Mouse (Mus musculus) thymus, postnatal 14 days (tissue): ENCODE measurements around the gene Psapl1.
A peak's percentile ranks its signal among the peaks of the same experiment; 100 is the strongest.
"Not testable (repeated sequence)": the region's sequence is repeated elsewhere in the genome, so short reads cannot be mapped to it uniquely, and the experiment has no call there.

ENCODE experiments used
- DNase-seq: peaks from one replicate; pipeline ENCODE4 v3.0.0; 2021

Psapl1 gene

DNA sequence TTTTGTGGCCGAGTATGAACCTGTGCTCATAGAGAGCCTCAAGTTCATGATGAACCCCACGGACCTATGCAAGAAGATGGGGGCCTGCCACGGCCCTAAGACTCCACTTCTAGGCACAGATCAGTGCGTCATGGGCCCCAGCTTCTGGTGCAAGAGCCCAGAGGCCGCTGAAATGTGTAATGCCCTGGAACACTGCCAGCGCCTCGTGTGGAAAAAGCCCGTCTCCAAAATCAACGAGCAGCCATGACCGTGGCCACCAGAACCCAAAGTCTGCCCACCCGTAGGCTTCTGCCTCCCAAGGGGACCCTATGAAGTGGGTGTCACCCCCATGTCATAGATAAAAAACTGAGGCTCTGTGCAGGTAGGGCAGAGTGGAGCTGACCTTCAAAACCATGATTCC, 1.6 kb downstream of the Psapl1 start:
- DNase-seq, result no peak

DNA sequence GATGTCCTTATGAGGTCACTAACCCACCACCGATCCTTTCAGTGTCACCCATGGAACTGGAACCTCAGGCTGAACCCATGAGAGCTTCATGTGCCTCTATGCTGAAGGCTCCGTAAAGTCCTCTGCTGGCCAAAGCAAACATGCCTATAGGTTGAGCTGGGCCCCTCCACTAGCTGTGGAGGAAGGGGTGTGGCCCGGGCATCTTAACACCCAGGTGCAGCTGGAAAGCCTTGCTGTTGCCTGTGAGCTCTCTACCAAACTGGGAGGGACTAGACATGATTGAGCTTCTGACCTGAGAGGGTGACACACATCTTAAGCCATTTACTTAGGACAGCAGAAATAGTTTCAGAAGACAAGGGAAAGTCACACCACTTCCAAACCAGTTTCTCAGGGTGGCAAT, 5.0 kb downstream of the Psapl1 start:
- peak; percentile 30 for DNase-seq

DNA sequence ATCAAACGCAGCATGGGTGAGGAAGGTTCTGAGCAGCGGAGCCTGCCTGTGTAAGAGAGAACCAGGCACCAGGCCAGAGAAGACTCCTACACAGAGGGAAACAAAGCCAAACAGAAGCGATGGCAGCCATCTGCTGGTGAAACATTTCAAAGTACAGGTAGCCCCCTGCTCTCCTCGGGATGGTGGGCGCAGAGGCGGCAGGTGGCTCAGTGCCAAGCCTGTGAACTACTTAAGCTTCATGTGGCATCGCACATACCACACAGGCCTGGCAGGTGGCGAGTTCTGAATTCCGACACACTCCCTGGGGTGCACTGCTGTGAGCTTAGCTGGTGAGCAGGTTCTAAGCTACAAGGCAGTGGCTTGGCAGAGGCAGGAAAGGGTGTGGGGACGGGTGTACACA, 9.5 kb downstream of the Psapl1 start:
- DNase-seq, result peak; percentile 89

- DNase-seq, result no peak
Measured at GRCm38 (mm10) chr5:36220105-36220504, 16.3 kb downstream of the Psapl1 start.

DNA sequence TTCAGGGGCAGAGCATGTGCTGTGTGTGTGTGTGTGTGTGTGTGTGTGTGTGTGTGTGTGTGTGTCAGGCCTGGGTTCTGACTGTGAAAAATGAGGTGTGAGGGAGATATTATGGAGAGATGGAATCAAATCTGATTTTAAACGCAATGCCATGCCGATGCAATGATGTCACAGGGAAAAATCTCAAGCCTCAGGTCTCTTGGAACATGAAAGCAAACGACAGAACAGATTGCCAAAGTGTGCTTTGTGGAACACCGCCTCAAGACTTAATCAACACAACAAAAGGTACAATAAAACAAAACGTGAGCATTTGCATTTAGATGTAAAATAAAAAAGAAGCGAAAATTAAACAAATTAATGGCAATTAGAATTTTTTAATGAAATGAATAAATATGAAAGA, 16.8 kb downstream of the Psapl1 start:
- no peak for DNase-seq

GRCm38 (mm10) chr5:36223787-36224186, 20.0 kb downstream of the Psapl1 start:
- DNase-seq, result peak; percentile 78

- DNase-seq, result no peak
Measured at GRCm38 (mm10) chr5:36225855-36226254, 22.0 kb downstream of the Psapl1 start.

DNA sequence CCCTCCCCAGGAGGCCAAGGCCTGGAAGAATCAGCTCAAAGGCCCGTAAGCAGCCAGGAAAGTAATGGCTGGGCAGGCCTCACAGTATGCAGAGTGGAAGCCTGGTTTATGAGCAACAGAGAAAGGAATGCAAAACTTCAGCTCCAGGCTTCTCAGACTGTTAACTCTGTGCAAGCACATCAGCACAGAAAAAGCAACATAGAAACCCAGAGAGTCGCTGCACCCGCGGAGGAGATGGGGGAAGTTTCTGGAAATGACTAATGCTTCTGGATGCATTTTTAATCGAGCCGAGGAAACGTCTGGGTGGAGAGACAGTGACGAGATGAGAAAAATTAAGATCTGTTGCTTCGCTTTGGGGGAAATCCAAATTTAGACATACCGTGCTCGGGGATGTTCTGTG, 22.5 kb downstream of the Psapl1 start:
- no peak for DNase-seq

DNA sequence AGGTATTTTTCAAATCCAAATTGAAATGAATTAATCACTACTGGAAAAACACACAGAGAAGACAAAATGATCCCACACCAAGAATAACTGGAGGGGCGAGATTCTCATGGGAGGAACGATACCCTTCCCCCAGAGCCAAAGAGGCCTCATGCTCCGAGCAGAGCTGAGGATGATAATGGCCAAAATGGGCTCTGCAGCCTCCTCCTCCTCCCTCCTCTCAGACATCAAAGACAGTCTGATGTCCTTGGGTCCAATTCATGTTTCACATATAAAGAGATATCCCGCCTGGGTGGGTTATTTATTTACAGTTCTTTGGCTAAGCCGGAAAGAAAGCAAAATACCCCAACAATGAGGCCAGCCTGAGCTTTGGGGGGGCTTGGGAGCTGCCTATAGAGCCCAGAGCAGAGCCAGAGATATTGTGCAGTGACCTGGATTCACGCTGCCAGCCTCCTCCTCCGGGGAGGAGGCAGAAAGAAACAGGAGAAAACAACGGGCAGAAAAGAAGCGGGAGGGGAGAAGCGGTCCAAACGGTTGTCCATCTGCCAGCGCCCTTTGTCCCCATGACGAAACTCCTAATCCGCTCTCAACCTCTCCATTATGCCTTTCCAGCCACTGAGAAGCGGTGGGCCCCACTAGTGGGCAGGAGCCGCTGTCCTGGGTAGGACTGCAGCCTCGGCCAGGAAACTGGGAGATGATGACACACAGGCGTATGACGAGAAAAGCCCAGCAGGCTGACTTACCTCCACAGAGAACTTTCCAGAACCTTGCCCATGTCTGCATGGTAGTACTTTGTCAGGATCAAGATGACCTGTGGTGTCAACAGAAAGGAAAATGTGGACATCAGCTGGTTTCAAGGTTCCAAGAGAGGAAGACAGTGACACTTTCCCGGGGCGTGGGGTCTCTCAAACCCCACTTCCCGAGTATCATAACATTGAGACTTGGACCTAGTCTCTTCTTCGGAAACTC, 24.9 kb downstream of the Psapl1 start:
- no peak for DNase-seq

- no peak for DNase-seq
Measured at GRCm38 (mm10) chr5:36230301-36230780, 26.5 kb downstream of the Psapl1 start.

DNA sequence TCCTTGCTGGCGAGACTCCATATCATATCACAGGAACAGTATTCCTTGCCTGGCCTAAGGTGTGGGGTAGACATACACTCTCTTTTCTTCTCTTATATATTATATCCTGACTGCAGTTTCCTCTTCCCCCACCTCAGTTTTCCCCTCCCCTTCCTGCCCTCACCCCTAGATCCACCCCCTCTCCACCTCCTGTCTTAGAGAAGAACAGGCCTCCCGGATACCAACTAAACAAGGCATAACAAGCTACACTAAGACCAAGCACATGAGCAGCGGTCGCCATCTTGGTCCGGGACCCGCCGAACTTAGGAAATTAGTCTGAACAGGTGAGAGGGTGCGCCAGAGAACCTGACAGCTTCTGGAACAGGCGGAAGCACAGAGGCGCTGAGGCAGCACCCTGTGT, 33.7 kb downstream of the Psapl1 start:
- not testable (repeated sequence) for DNase-seq

- no peak for DNase-seq
Measured at GRCm38 (mm10) chr5:36248022-36248421, 44.2 kb downstream of the Psapl1 start.

GRCm38 (mm10) chr5:36252746-36253504, 49.1 kb downstream of the Psapl1 start:
- DNase-seq, result no peak

DNA sequence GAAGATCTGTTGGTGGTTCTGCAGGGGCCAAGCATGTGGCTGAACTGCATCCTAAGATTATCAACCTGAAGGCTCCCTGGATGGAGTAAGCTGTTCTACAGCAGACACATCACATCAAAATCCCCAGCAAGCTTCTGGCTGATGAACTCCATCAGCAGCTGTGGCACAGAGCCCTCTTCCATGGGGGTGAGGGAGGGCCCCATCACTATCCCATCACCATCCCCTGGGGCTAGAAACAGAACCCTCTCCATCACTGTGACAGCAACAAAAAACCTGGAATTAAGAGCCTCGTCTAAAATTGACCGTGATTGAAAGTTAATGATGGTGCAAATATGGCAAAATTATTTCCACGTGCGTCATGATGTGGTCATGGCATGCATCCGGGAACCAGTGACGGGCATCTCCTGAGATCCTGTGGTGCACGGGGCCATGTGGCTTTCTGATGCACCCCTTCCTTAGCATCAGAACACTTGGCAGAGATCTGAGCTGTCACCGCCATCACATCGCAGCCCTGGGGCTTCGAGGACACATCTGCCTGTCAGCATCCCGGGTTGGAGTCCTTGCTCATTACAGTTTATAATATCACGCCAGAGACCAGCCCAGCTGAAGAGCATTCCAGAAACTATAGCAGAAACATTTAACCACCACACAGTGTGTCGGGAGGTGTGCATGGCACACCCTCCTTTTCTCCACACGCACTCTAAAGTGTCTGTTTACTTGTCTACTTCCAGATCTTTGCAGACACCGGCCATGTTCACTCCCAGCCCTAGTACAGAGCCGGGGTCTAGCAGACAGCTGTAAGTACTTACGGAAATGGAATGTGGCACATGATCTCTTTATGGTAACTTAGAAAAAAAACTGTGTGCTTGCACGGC, 51.1 kb downstream of the Psapl1 start:
- DNase-seq, result no peak
